Mouse (Mus musculus): ENCODE data around the gene Nkapl.

Nkapl gene

GRCm38 (mm10) chr13:21427631-21428030 is 40.7 kb downstream of the Nkapl start:
- no peak for DNase-seq (ENCODE audit: low spot score)

GRCm38 (mm10) chr13:21423301-21423700 is 45.0 kb downstream of the Nkapl start:
- DNase-seq (ENCODE audit: low spot score), result no peak

- no peak for DNase-seq (ENCODE audit: low spot score)
These were observed 49.4 kb downstream of the Nkapl start for GRCm38 (mm10) chr13:21418865-21419264.

- DNase-seq (ENCODE audit: low spot score), result no peak
These were observed 50.9 kb downstream of the Nkapl start for GRCm38 (mm10) chr13:21417298-21418010.

All from spleen, adult 12 weeks (tissue).